Mouse (Mus musculus) spleen, adult 2 months (tissue): ENCODE measurements at regions not wholly inside any gene's neighbourhood (a gene's known extent, or its start where the extent isn't known, plus 50 kb on each side); places are given as distances from the start of the nearest gene placed in this dataset.

ENCODE experiments used
- CTCF ChIP-seq: fragments of 200-500 bp; IDR thresholded peaks from 2 replicates; pipeline ENCODE4 v1.5.1; 2011; ENCODE audit warnings: mild to moderate bottlenecking, inconsistent platforms; ENCODE audit not compliant: insufficient read depth, insufficient read length, insufficient replicate concordance; ENCODE audit errors: extremely low read depth
- POLR2A ChIP-seq: fragments of 200-500 bp; IDR thresholded peaks from 2 replicates; pipeline ENCODE4 v1.6.1; 2011; ENCODE audit warnings: low read depth, low read length, inconsistent platforms

GRCm38 (mm10) chr9:113156707-113157106, 551.4 kb downstream of the Pdcd6ip start:
- TF ChIP-seq CTCF = no peak
- TF ChIP-seq POLR2A = no peak
